Mouse (Mus musculus) frontal cortex, postnatal 36 days (tissue): ENCODE data around the gene Camk2g.

ENCODE experiments used
- DNase-seq, 2 experiments: peaks; one replicate each; pipeline ENCODE4 v3.0.0; 2022; ENCODE audit warnings: low spot score in 2 of 2

The Camk2g gene

GRCm38 (mm10) chr14:20806116-20806840 is 12.4 kb upstream of the Camk2g start:
- no peak for DNase-seq

GRCm38 (mm10) chr14:20804964-20805672 is 11.2 kb upstream of the Camk2g start:
- DNase-seq: peak in 1 of 2 experiments; percentile 73

GRCm38 (mm10) chr14:20804481-20804880 is 10.6 kb upstream of the Camk2g start:
- DNase-seq: no peak

DNA sequence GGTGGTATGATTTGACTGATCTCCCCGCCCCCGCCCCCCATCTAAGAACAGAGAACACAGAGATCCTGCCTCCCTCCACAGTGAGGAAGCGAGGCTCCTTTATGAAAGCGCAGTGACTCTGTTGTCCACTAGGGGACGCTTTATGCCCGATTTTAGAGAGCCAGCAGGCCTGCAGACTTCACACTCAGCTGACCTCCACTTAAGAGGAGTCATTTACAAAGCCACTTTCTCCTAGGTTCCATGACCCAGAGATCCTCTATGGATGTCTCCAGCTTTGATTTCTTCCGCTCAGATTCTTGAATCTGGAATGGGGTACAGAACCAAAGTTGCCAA is 9.7 kb upstream of the Camk2g start:
- peak; percentile 68 to 81 for DNase-seq

DNA sequence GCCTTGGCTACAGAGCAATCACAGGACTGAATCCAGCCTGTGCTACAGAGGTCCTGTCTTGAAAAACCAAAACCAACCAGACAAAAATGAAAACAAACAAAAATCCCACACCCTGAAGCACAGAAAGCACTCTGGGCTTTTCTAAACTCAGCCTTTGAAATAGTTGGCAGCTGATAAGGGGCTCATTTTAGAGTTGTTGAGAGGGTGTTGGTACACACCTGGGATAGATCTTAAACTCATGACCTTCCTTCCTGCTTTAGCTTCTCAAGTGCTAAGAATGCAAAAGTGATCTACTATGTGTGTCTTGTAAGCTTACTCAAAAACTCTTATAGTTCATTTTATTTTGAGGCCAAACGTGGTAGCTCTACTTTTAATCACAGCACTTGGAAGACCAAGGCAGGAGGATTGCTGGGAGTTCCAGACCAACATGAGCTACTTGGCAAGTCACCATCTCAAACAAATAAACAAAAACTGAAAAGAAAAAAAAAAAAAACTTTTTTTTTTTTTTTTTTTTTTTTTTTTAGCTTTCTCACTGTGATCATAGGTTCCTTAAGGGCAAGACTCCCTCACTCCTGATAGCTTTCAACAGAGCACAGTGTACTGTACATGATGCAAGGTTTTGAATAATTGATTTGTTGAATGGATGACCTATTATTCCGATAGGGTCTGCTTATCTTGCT is 9.2 kb upstream of the Camk2g start:
- no peak for DNase-seq

DNA sequence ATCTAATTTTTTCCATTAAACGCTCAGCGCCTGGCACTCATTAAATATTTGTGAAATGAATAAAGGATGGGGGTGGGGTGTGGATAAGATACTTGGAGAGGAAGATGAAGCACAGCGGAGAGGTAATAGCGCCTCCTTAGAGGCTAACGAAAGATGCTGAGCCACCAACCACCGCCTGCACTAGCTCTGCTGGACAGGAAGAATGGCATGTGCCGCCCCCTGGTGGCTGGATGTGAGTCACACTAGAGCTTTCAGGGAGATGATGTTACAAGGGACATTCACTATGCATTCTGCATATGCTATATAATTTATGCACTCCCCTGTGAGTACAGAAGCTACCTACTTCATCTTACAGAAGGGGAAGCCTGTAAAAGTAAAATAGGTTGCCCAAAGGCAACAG is 4.9 kb upstream of the Camk2g start:
- peak; percentile 89 to 90 for DNase-seq

DNA sequence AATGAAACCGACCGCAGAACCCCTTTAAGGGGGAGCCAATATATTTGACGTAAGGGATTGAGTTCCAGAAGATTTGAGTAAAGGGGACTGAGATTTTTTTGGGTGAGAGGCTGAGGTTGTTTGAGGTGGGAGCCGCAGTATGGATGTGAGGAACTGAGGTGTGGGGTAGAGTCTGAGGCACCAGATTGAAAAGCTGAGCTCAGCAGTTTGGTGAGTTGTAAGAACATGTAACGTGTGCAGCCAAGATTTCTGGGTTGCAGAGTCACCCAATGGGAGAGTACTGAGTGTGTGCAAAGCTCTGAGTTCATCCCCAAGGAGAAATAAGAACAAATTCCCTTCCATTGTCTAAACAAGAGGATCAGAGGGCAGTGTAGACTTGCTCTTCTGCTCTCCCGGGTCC is 4.4 kb upstream of the Camk2g start:
- no peak for DNase-seq

DNA sequence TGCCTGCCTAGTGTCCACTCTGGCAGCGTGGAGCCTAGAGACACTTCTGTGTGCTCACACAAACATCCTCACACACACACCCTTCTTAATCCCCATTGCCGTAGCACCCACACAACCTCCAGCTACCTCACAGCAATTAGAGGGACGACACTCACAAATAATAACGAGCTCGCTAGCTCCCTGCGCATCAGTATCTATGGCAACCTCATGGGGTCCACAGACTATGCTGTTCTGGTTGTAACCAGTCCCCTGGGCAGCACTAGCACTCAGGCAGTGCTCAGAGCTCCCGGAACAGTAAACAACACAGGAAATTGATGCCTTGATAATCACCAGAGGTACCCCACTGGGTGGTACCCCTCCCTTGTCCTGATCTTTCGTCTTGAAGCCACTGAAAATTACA is 2.8 kb upstream of the Camk2g start:
- no peak for DNase-seq

DNA sequence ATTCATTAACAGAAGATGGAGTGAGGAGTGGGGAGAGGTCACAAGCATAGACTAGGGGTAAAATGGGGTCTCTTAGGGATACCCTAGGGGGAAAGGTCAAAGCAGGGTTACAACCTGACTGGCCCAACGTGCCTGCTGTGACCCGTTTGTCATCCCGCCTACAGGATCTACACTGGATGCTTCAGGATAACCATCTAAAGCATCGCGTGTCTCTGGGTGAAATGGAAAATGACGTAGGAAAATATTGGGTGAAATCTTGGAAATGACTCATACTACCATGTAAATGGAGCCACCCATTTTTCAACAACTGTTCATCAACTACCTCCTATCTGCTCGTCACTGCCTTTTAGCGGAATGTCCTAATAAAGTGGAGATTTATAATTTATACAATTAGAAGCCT is 2.3 kb upstream of the Camk2g start:
- no peak for DNase-seq

- no peak for DNase-seq
Measured at GRCm38 (mm10) chr14:20795423-20796152, 1.7 kb upstream of the Camk2g start.

GRCm38 (mm10) chr14:20794589-20794988 is 701 bp upstream of the Camk2g start:
- no peak for DNase-seq

- no peak for DNase-seq
Measured at GRCm38 (mm10) chr14:20792922-20793757, 748 bp downstream of the Camk2g start.

GRCm38 (mm10) chr14:20792243-20792921 is 1.5 kb downstream of the Camk2g start:
- DNase-seq: no peak

GRCm38 (mm10) chr14:20791511-20792242 is 2.2 kb downstream of the Camk2g start:
- no peak for DNase-seq

GRCm38 (mm10) chr14:20790996-20791395 is 2.9 kb downstream of the Camk2g start:
- no peak for DNase-seq

DNA sequence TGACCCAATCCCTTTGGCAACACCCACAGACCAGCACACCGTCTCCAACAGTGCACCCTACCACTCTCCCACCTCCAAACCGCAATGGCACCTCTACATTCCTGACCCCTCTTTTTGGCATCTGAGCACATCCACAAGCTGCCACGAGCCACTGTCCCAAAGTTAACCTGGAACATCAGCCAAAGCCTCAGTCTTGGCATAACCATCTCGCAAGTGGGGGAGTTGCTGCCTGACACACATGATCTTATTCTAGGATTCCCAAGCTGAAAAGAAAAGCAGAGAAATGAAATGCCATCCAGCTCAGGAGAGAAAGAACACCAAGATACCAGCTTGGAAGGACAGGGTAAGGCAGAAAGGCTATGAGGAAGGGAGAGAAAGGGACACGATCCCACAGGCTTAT is 3.4 kb downstream of the Camk2g start:
- DNase-seq: no peak

DNA sequence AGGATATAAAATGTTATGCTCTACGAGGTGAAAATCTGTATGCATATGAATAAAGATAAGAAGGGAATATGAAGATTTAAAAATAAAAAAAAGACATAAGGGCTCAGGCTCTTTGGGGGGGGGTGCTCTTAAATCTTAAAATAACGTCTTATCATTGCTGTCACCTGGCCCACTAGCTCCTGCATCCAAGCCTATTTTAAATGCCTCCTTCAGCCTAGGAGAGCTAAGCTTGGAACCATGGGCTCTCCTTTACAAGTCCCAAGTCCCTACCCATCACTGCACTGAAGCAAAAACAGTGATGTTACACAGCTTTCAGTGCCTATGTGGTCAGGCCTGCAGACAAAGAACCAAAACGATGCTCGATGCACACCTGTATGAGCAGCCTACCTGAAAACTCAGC is 4.3 kb downstream of the Camk2g start:
- DNase-seq: no peak

GRCm38 (mm10) chr14:20788151-20788550 is 5.7 kb downstream of the Camk2g start:
- no peak for DNase-seq

DNA sequence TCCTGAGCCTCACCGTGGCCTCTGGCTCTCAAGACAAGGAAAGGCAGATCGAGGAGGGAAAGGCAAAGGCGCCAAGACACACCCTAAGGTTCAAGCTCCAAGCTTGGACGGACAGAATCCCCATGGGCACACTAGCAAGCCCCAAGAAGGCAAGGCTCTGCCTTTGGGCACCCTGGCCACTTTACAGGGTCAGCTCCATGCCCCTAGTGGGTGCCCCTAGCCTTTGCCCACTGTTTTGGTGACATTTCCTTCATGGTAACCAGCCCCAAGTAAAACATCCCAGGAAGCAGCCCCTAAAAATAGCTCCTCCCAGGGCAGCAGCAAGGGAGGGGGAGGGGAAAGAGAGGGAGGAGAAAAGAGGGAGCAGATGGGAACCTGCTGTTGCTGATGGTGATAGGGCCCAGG is 7.3 kb downstream of the Camk2g start:
- DNase-seq: no peak

DNA sequence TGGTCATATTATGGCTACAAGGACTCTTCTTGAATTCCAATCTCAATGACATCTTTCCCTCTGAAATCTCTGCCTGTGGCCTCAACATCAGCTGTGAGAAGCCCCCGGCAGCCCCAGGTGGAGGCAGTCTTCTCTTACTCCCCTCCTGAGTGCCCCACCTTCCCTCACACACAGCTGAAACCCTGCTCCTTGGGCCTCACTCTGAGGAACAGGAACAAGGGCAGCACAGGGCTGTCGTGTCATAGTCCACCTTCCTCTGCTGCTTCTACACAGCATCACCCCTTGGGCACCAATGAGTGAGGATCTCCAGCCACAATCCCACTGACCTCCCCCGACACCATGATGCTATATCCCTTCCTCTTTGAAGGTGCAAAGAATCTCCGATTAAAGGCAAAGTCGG is 7.9 kb downstream of the Camk2g start:
- no peak for DNase-seq
